Mouse (Mus musculus) liver, embryonic 12.5 days (tissue): ENCODE measurements at regions not wholly inside any gene's neighbourhood (a gene's known extent, or its start where the extent isn't known, plus 50 kb on each side); places are given as distances from the start of the nearest gene placed in this dataset.

Experiments
- ATAC-seq: fragments of 200-750 bp; cut with Nextera tagmentation; 2 replicates; pipeline ENCODE4 v1.8.0; 2017; ENCODE audit warnings: moderate number of reproducible peaks, mild to moderate bottlenecking, moderate library complexity
- H3K27ac ChIP-seq: fragments of 300-500 bp; sonication (generic); 2 replicates; pipeline ENCODE4 v1.5.1; 2016; ENCODE audit warnings: mild to moderate bottlenecking
- H3K27me3 ChIP-seq: fragments of 300-500 bp; sonication (generic); replicated peaks from 2 replicates; pipeline ENCODE4 v1.6.1; 2016; ENCODE audit warnings: mild to moderate bottlenecking, moderate library complexity
- H3K36me3 ChIP-seq: fragments of 300-500 bp; sonication (generic); 2 replicates; pipeline ENCODE4 v1.6.1; 2016; ENCODE audit warnings: mild to moderate bottlenecking, moderate library complexity
- H3K4me1 ChIP-seq: fragments of 300-500 bp; sonication (generic); 2 replicates; pipeline ENCODE4 v1.6.1; 2016
- H3K4me2 ChIP-seq: fragments of 300-500 bp; sonication (generic); 2 replicates; pipeline ENCODE4 v1.6.1; 2016; ENCODE audit warnings: mild to moderate bottlenecking, moderate library complexity
- H3K4me3 ChIP-seq: fragments of 300-500 bp; sonication (generic); 2 replicates; pipeline ENCODE4 v1.5.1; 2016; ENCODE audit warnings: mild to moderate bottlenecking, moderate library complexity
- H3K9ac ChIP-seq: fragments of 300-500 bp; sonication (generic); 2 replicates; pipeline ENCODE4 v1.6.1; 2016; ENCODE audit warnings: mild to moderate bottlenecking, moderate library complexity
- H3K9me3 ChIP-seq: fragments of 300-500 bp; sonication (generic); replicated peaks from 2 replicates; pipeline ENCODE4 v1.6.1; 2016; ENCODE audit warnings: mild to moderate bottlenecking, moderate library complexity
- WGBS: fragments of 180-500 bp; shearing (Covaris S2); methylation state at CpG from one replicate; pipeline ENCODE4 v1.1.7; 2016; ENCODE audit not compliant: insufficient replicate concordance; 5-methylcytosine and 5-hydroxymethylcytosine counted together

- Histone ChIP-seq H3K9ac (no peak overlapping the region), H3K36me3 (no peaks in the 10 kb centered on the region), H3K27ac (no peak overlapping the region), H3K4me3 (no peak overlapping the region), H3K9me3 (no peaks in the 10 kb centered on the region), H3K4me1 (no peaks in the 10 kb centered on the region), H3K27me3 (no peaks in the 10 kb centered on the region), H3K4me2 (no peak overlapping the region)
- 56% methylated on average over 5 of the region's 5 CpGs for WGBS
- no peak for ATAC-seq
Observed at GRCm38 (mm10) chr16:50759979-50760378, 169.0 kb upstream of the Ccdc54 start.

- Histone ChIP-seq H3K27ac (no peak overlapping the region), H3K4me1 (no peaks in the 10 kb centered on the region), H3K4me2 (no peak overlapping the region), H3K36me3 (no peaks in the 10 kb centered on the region), H3K9ac (no peak overlapping the region), H3K9me3 (no peaks in the 10 kb centered on the region), H3K27me3 (no peaks in the 10 kb centered on the region), H3K4me3 (no peak overlapping the region)
- no peak for ATAC-seq
- WGBS: 39% methylated on average over 4 of the region's 4 CpGs
Observed at GRCm38 (mm10) chr16:50756696-50757095, 165.7 kb upstream of the Ccdc54 start.

GRCm38 (mm10) chr16:50753612-50754389, 162.8 kb upstream of the Ccdc54 start:
- Histone ChIP-seq H3K4me2 (no peak overlapping the region), H3K27ac (no peak overlapping the region), H3K4me3 (no peak overlapping the region), H3K9me3 (no peaks in the 10 kb centered on the region), H3K4me1 (no peaks in the 10 kb centered on the region), H3K36me3 (no peaks in the 10 kb centered on the region), H3K27me3 (no peaks in the 10 kb centered on the region), H3K9ac (no peak overlapping the region)
- WGBS: 6% methylated on average over 3 of the region's 3 CpGs
- ATAC-seq: no peak

GRCm38 (mm10) chr16:50753046-50753445, 162.1 kb upstream of the Ccdc54 start:
- H3K4me2 ChIP-seq: no peak overlapping the region

GRCm38 (mm10) chr16:50752277-50752600, 161.3 kb upstream of the Ccdc54 start:
- ATAC-seq: no peak
- Histone ChIP-seq H3K4me1 (no peaks in the 10 kb centered on the region), H3K9ac (no peak overlapping the region), H3K4me3 (no peak overlapping the region), H3K27me3 (no peaks in the 10 kb centered on the region), H3K27ac (no peak overlapping the region), H3K36me3 (no peaks in the 10 kb centered on the region), H3K4me2 (no peak overlapping the region), H3K9me3 (no peaks in the 10 kb centered on the region)
- 74% methylated on average over 10 of the region's 10 CpGs for WGBS

More at GRCm38 (mm10) chr16:50753046-50753445, 162.1 kb upstream of the Ccdc54 start:
- Histone ChIP-seq H3K9ac (no peak overlapping the region), H3K4me3 (no peak overlapping the region), H3K27ac (no peak overlapping the region), H3K27me3 (no peaks in the 10 kb centered on the region), H3K9me3 (no peaks in the 10 kb centered on the region), H3K36me3 (no peaks in the 10 kb centered on the region), H3K4me1 (no peaks in the 10 kb centered on the region)
- 72% methylated on average over 11 of the region's 11 CpGs for WGBS
- no peak for ATAC-seq

- no peak overlapping the region for H3K4me2 ChIP-seq
- no peak for ATAC-seq
- no peaks in the 10 kb centered on the region for H3K9me3 ChIP-seq
- H3K36me3 ChIP-seq: no peaks in the 10 kb centered on the region
- no peaks in the 10 kb centered on the region for H3K27me3 ChIP-seq
- WGBS: 68% methylated on average over 9 of the region's 9 CpGs
- H3K4me1 ChIP-seq: no peaks in the 10 kb centered on the region
- no peak overlapping the region for H3K4me3 ChIP-seq
- no peak overlapping the region for H3K9ac ChIP-seq
- no peak overlapping the region for H3K27ac ChIP-seq
Observed at GRCm38 (mm10) chr16:50751495-50752276, 160.7 kb upstream of the Ccdc54 start.

GRCm38 (mm10) chr16:50747698-50748097, 156.7 kb upstream of the Ccdc54 start:
- WGBS: 78% methylated on average over 5 of the region's 5 CpGs
- no peak overlapping the region for H3K27ac ChIP-seq
- H3K9me3 ChIP-seq: no peaks in the 10 kb centered on the region
- H3K4me2 ChIP-seq: no peak overlapping the region
- H3K4me1 ChIP-seq: no peaks in the 10 kb centered on the region
- H3K9ac ChIP-seq: no peak overlapping the region
- H3K4me3 ChIP-seq: no peak overlapping the region
- no peaks in the 10 kb centered on the region for H3K36me3 ChIP-seq
- no peak for ATAC-seq
- H3K27me3 ChIP-seq: no peaks in the 10 kb centered on the region

GRCm38 (mm10) chr16:50745723-50746122, 154.8 kb upstream of the Ccdc54 start:
- no peaks in the 10 kb centered on the region for H3K27me3 ChIP-seq
- no peaks in the 10 kb centered on the region for H3K9me3 ChIP-seq
- no peak overlapping the region for H3K27ac ChIP-seq
- WGBS: 37% methylated on average over 2 of the region's 2 CpGs
- H3K9ac ChIP-seq: no peak overlapping the region
- no peak overlapping the region for H3K4me3 ChIP-seq
- no peaks in the 10 kb centered on the region for H3K4me1 ChIP-seq
- no peaks in the 10 kb centered on the region for H3K36me3 ChIP-seq
- H3K4me2 ChIP-seq: no peak overlapping the region
- ATAC-seq: no peak

- no peak for ATAC-seq
- Histone ChIP-seq H3K4me2 (peak overlapping the region; percentile 75), H3K9ac (peak overlapping the region; percentile 53; the same call in 1 of the 2 replicates)
Observed at GRCm38 (mm10) chr16:50737396-50737843, 146.5 kb upstream of the Ccdc54 start.

GRCm38 (mm10) chr16:50736151-50737047, 145.4 kb upstream of the Ccdc54 start:
- Histone ChIP-seq H3K4me1 (peaks cover 23% of the 10 kb centered on the region), H3K4me3 (peak overlapping the region; percentile 55), H3K9me3 (no peaks in the 10 kb centered on the region), H3K9ac (peak overlapping the region; percentile 53), H3K27ac (no peak overlapping the region), H3K36me3 (no peaks in the 10 kb centered on the region), H3K27me3 (peaks cover 5% of the 10 kb centered on the region; the same call in 1 of the 2 replicates), H3K4me2 (peak overlapping the region; percentile 75)
- peak; percentile 72 for ATAC-seq
- WGBS: 9% methylated on average over 21 of the region's 21 CpGs

More at GRCm38 (mm10) chr16:50737396-50737843, 146.5 kb upstream of the Ccdc54 start:
- WGBS: 16% methylated on average over 10 of the region's 10 CpGs
- Histone ChIP-seq H3K27ac (no peak overlapping the region), H3K36me3 (no peaks in the 10 kb centered on the region), H3K4me3 (peak overlapping the region; percentile 55), H3K27me3 (no peaks in the 10 kb centered on the region), H3K9me3 (no peaks in the 10 kb centered on the region), H3K4me1 (peaks cover 16% of the 10 kb centered on the region)

GRCm38 (mm10) chr16:50733359-50733758, 142.4 kb upstream of the Ccdc54 start:
- Histone ChIP-seq H3K4me3 (no peak overlapping the region), H3K36me3 (no peaks in the 10 kb centered on the region), H3K9me3 (no peaks in the 10 kb centered on the region), H3K9ac (no peak overlapping the region), H3K27me3 (peaks cover 10% of the 10 kb centered on the region; the same call in 1 of the 2 replicates), H3K4me1 (peaks cover 23% of the 10 kb centered on the region), H3K4me2 (no peak overlapping the region), H3K27ac (no peak overlapping the region)
- no peak for ATAC-seq
- 77% methylated on average over 3 of the region's 3 CpGs for WGBS
